Mouse (Mus musculus) neural tube, embryonic 15.5 days (tissue): ENCODE data around the gene Hs6st3. TPM values are rescaled to one million over a fixed set of nuclear protein-coding genes. Genes with fewer than 3 reads are reported as not detected.

ENCODE experiments used
- ATAC-seq: fragments of 200-750 bp; cut with Nextera tagmentation; 2 replicates; pipeline ENCODE4 v1.8.0; 2017; ENCODE audit warnings: mild to moderate bottlenecking, moderate TSS enrichment, moderate library complexity; ENCODE audit not compliant: low FRiP score
- H3K27ac ChIP-seq: fragments of 300-500 bp; sonication (generic); replicated peaks from 2 replicates; pipeline ENCODE4 v1.5.1; 2015; ENCODE audit warnings: mild to moderate bottlenecking, inconsistent platforms
- H3K27me3 ChIP-seq: fragments of 300-500 bp; sonication (generic); replicated peaks from 2 replicates; pipeline ENCODE4 v1.6.1; 2015; ENCODE audit warnings: inconsistent platforms
- H3K36me3 ChIP-seq: fragments of 300-500 bp; sonication (generic); 2 replicates; pipeline ENCODE4 v1.6.1; 2015; ENCODE audit warnings: inconsistent platforms
- H3K4me1 ChIP-seq: fragments of 300-500 bp; sonication (generic); 2 replicates; pipeline ENCODE4 v1.6.1; 2015; ENCODE audit warnings: inconsistent platforms
- H3K4me2 ChIP-seq: fragments of 300-500 bp; sonication (generic); 2 replicates; pipeline ENCODE4 v1.6.1; 2015; ENCODE audit warnings: inconsistent platforms, mild to moderate bottlenecking, moderate library complexity
- H3K4me3 ChIP-seq: fragments of 300-500 bp; sonication (generic); replicated peaks from 2 replicates; pipeline ENCODE4 v1.5.1; 2015; ENCODE audit warnings: mild to moderate bottlenecking, inconsistent platforms
- H3K9ac ChIP-seq: fragments of 300-500 bp; sonication (generic); replicated peaks from 2 replicates; pipeline ENCODE4 v1.6.1; 2015; ENCODE audit warnings: mild to moderate bottlenecking, inconsistent platforms
- H3K9me3 ChIP-seq: fragments of 300-500 bp; sonication (generic); replicated peaks from 2 replicates; pipeline ENCODE4 v1.6.1; 2016; ENCODE audit warnings: inconsistent platforms
- WGBS: fragments of 180-500 bp; shearing (Covaris S2); methylation state at CpG from one replicate; pipeline ENCODE4 v1.1.7; 2015; ENCODE audit warnings: mixed read lengths; 5-methylcytosine and 5-hydroxymethylcytosine counted together
- polyA plus RNA-seq: library from polyadenylated mRNA; unstranded; fragments of >200 nt; fragmentation: Nextera tagmentation; extraction: Ambion mirVana; gene quantifications from 2 replicates; pipeline ENCODE4 v1.2.1, GENCODE M21; 2015

Hs6st3 gene
- polyA plus RNA-seq, 1 experiment from 2014 or later: 2.1 TPM

DNA sequence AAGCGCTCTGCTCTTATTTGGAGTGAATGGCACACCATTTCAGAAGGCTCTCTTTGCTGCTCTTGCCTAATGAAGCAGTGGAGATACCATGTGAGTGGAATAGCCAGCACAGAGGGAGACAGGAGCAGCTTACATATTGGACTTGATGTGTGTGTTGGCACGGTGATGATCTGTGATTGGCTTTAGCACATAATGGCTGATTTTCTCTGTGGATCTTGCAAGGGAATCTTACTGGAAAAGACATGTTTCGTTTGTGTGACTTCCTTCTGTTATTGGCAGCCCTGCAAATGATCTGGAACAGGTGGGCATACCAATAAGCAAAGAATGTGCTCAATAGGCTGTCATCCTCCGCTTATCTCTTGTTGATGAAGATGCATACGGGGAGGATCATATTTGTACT is 326.2 kb downstream of the Hs6st3 start:
- no peak overlapping the region for H3K4me3 ChIP-seq
- no peak overlapping the region for H3K27ac ChIP-seq
- no peaks in the 10 kb centered on the region for H3K36me3 ChIP-seq
- ATAC-seq: no peak
- WGBS: 80% methylated on average over 5 of the region's 5 CpGs
- no peaks in the 10 kb centered on the region for H3K9me3 ChIP-seq
- no peak overlapping the region for H3K9ac ChIP-seq
- H3K4me1 ChIP-seq: 0 out of 2 replicates have a peak, but pooled peaks cover 3% of the 10 kb centered on the region
- H3K27me3 ChIP-seq: no peaks in the 10 kb centered on the region
- no peak overlapping the region for H3K4me2 ChIP-seq

DNA sequence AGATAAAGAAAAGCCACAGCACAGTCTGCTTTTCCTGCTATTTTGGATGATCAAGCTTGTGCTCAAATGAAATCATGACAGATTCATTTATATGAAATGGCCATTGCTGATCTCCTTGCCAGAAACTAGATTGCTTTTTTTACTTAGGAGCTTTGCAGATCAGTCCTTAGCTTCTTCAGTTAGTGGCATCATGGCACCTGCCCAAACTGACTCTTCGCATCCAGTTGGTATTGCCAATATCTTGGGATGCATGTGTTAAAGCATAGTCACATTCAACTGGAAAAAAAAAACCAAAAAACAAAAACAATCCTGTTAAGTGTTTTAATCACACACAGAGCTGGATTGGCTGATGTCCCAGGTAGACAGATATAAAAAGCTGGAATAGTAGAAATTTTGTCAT is 326.7 kb downstream of the Hs6st3 start:
- no peak overlapping the region for H3K4me2 ChIP-seq
- no peaks in the 10 kb centered on the region for H3K36me3 ChIP-seq
- no peak overlapping the region for H3K4me3 ChIP-seq
- no peak overlapping the region for H3K9ac ChIP-seq
- H3K27me3 ChIP-seq: no peaks in the 10 kb centered on the region
- ATAC-seq: no peak
- WGBS: 89% methylated on average over 1 of the region's 1 CpGs
- no peaks in the 10 kb centered on the region for H3K9me3 ChIP-seq
- H3K4me1 ChIP-seq: 0 out of 2 replicates have a peak, but pooled peaks cover 3% of the 10 kb centered on the region
- no peak overlapping the region for H3K27ac ChIP-seq

DNA sequence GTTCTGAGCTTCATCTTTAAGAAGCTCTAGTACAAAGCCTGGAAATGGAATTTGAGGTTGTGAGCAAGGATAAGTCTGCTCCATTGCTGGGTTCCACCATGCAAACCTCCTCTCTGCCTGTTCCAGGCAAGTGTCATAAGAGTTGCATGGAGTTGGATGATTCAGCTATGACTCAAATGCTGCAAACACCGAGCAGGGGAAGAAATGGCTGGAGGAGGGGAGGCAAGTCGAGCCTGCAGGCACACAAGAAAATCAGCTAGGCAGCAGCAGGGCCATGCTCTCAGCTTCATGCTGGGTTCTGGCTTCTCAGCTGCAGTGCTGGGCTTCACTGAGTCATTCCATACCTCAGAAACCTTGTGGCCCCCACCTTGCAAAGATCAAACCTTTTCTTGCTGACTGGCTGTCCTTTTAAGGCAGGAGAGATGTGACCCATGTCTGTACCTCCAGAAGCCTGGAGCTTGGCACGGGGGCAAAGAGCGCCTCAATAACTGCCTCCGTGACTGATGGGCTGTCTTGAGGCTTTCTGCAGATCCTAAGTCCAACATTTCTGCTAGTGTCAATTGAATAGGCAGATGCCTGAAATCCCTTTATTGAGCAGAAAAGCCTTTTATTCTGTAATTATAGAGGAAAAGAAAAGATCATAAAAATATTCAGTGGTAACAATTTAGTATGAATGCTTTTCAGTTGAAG is 328.9 kb downstream of the Hs6st3 start:
- no peak for ATAC-seq
- WGBS: 75% methylated on average over 5 of the region's 5 CpGs

DNA sequence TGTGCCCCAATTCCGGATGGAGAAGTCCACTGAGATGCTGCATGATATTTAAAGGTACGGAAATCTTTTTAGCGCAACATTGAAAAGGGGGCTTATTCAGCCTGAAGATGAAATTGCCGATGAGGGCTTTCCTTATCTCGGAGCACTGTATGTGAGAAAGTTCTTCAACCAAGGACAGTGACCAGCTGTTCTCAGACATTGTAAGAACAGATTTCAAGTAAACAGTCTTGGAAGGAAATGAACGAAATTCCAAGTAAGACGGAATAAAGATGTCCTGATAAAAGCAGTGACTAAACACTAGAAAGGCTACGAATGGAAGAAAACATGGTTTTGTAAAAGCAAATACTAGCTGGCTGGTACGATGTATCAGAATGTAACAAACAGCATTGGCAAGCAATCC is 338.4 kb downstream of the Hs6st3 start:
- no peak for ATAC-seq
- Histone ChIP-seq H3K4me1 (no peaks in the 10 kb centered on the region), H3K27me3 (no peaks in the 10 kb centered on the region), H3K27ac (no peak overlapping the region), H3K9me3 (no peaks in the 10 kb centered on the region), H3K36me3 (no peaks in the 10 kb centered on the region), H3K4me3 (no peak overlapping the region), H3K4me2 (no peak overlapping the region), H3K9ac (no peak overlapping the region)
- WGBS: 94% methylated on average over 9 of the region's 9 CpGs

More for the DNA sequence above, 328.9 kb downstream of the Hs6st3 start:
- Histone ChIP-seq H3K4me2 (no peak overlapping the region), H3K36me3 (no peaks in the 10 kb centered on the region), H3K4me3 (no peak overlapping the region), H3K4me1 (0 out of 2 replicates have a peak, but pooled peaks cover 3% of the 10 kb centered on the region), H3K9me3 (no peaks in the 10 kb centered on the region), H3K27me3 (no peaks in the 10 kb centered on the region), H3K9ac (no peak overlapping the region), H3K27ac (no peak overlapping the region)

DNA sequence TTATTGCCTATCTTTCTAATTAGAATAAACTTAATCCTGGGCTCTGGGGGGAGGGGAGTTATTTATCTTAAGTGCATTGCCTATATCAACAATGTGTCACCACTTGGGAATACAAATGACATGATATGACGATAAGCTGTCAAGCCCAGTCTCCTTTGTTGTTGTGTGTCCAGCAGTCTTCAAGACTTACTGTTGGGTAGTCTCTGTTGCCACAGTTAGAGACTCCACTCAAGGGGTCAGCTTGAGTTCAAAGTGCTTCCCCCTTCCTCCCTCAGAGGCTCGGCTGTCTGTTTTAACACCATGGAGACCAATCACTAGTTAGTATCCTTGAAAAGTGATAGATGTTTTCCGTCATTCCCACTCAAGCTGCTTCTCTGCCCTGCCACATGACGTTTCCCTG is 339.7 kb downstream of the Hs6st3 start:
- no peak overlapping the region for H3K4me3 ChIP-seq
- H3K9ac ChIP-seq: no peak overlapping the region
- H3K36me3 ChIP-seq: no peaks in the 10 kb centered on the region
- no peak for ATAC-seq
- no peaks in the 10 kb centered on the region for H3K9me3 ChIP-seq
- no peaks in the 10 kb centered on the region for H3K27me3 ChIP-seq
- 76% methylated on average over 4 of the region's 4 CpGs for WGBS
- H3K4me1 ChIP-seq: no peaks in the 10 kb centered on the region
- no peak overlapping the region for H3K4me2 ChIP-seq
- no peak overlapping the region for H3K27ac ChIP-seq

DNA sequence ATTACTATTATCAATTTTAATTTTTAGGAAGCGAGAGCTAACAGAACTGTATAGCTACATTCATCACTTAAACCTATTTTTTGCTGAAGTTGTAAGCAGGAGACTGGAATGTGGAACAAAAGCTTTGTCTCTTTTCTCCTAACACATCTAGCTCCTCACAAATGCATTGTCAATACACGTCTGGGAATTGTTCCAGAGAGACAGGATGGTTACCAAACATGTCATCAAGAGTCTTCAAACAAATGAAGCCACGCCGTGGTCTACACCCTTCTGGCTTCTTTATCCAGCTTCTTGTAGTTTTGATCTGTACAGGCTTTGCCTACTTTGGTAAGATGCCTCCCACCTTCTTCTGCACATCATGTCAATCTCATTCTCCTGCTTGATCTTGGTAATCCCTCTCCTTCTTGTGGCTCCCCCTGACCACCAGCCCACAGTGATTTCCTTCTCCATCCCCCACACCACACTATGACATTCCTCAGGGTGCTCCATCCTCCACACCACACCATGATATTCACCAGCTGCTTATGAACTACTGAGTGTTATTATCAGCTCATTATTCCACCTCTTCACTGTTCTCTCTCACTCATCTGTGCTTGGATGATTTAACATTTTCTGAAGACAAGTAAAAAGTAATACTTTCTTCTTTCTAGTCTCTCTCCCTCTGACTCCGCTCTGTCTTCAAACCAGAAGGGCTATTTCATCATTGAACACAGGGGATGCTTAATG is 351.0 kb downstream of the Hs6st3 start:
- Histone ChIP-seq H3K4me1 (no peaks in the 10 kb centered on the region), H3K9me3 (no peaks in the 10 kb centered on the region), H3K4me3 (no peak overlapping the region), H3K27ac (no peak overlapping the region), H3K27me3 (no peaks in the 10 kb centered on the region), H3K4me2 (no peak overlapping the region), H3K9ac (no peak overlapping the region), H3K36me3 (no peaks in the 10 kb centered on the region)
- WGBS: 85% methylated on average over 5 of the region's 5 CpGs
- no peak for ATAC-seq

DNA sequence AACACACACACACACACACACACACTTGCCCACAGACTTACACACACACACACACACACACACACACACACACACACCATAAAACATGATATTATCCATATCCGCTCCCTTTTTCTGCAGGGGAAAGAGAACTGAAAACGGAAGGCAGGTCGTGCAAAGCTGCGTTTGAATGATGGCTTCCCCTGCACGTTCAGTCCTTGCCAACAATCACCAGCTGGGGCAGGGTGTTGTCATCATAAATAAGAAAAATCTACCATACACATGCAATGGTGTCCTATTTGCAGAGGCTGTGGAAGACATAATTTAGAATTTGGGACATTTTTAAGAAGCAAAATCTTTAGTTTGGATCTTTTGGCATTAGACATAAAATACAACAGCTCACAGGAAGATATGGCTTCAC is 382.5 kb downstream of the Hs6st3 start:
- H3K27me3 ChIP-seq: peaks cover 10% of the 10 kb centered on the region
- H3K4me3 ChIP-seq: no peak overlapping the region
- no peaks in the 10 kb centered on the region for H3K9me3 ChIP-seq
- H3K9ac ChIP-seq: no peak overlapping the region
- 38% methylated on average over 5 of the region's 5 CpGs for WGBS
- no peak overlapping the region for H3K4me2 ChIP-seq
- H3K36me3 ChIP-seq: no peaks in the 10 kb centered on the region
- H3K27ac ChIP-seq: no peak overlapping the region
- no peaks in the 10 kb centered on the region for H3K4me1 ChIP-seq
- no peak for ATAC-seq

DNA sequence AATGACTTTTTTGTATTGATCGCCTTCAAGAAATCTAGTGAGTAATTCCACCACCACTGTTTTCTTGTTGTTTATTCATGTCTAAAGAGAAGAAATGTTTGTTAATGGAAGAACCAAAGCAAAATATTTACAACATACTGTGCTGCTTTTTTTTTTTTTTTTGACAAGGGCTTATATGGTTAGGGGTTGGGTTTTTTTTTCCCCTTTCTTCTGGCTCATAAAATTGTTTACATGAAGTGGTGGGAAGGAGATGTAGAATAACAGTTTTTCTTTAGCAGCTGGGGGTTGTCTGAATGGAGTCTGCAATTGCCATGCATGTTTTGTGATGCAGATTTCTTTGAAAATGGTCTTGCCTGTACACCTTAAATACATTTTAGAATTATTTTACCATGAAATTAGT is 382.9 kb downstream of the Hs6st3 start:
- Histone ChIP-seq H3K36me3 (no peaks in the 10 kb centered on the region), H3K4me3 (no peak overlapping the region), H3K4me1 (no peaks in the 10 kb centered on the region), H3K9ac (no peak overlapping the region), H3K4me2 (no peak overlapping the region), H3K27ac (no peak overlapping the region), H3K9me3 (no peaks in the 10 kb centered on the region), H3K27me3 (peaks cover 7% of the 10 kb centered on the region)
- 90% methylated on average over 1 of the region's 1 CpGs for WGBS
- ATAC-seq: no peak

DNA sequence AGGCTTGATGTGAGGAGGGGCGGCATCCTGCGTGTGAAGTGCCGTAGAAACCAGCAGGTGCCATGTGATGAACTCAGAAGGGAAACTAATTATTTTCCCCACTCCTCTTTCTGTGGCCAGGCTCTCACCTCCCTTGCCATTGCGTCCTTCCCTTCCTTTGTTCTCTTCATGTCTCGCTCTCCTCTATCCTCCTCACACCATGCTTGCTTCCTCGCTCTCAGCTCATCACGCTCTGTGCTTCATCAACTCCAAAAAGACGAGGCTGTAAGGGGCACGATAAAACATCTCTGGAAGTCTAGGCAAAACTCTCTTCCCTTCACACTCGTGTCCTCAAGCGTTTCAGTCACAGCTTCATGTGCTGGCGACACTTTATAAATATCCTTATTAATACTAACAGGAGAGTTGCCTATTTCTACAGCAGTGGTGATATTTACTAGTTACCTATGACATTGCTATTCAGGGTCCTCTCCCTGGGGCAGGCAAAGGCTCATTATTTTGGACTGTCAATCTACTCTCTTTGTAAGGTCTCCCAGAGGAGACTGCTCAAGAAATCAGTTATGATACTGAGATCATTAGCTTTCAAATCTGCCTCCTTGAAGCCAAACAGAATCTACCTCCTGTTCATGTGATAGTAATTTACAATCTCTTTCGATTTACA is 394.9 kb downstream of the Hs6st3 start:
- Histone ChIP-seq H3K4me2 (no peak overlapping the region), H3K9me3 (no peaks in the 10 kb centered on the region), H3K4me3 (no peak overlapping the region), H3K27ac (no peak overlapping the region), H3K27me3 (no peaks in the 10 kb centered on the region), H3K4me1 (no peaks in the 10 kb centered on the region), H3K36me3 (no peaks in the 10 kb centered on the region), H3K9ac (no peak overlapping the region)
- ATAC-seq: no peak
- 71% methylated on average over 13 of the region's 13 CpGs for WGBS

DNA sequence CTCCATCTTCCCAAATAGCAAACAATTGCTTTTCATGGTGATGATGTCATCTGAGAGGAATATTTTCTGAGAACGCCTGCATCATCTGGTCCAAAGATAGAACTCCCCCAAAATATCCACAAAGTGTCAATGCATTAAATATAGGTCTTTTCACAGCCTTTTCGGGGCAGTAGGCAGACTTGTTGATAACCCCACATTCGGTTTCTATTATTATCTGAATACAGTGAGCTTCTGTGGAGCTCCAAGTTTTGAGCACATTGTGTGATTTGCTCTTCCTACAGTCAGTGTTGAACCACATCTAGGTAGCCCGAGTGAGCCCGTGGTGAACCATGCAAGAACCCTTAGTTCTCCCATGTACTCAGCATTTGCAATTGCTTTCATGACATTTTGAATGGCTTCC is 402.4 kb downstream of the Hs6st3 start:
- Histone ChIP-seq H3K4me2 (no peak overlapping the region), H3K27me3 (no peaks in the 10 kb centered on the region), H3K9ac (no peak overlapping the region), H3K4me1 (no peaks in the 10 kb centered on the region), H3K4me3 (no peak overlapping the region), H3K36me3 (no peaks in the 10 kb centered on the region), H3K9me3 (no peaks in the 10 kb centered on the region), H3K27ac (no peak overlapping the region)
- ATAC-seq: no peak
- 87% methylated on average over 5 of the region's 5 CpGs for WGBS

DNA sequence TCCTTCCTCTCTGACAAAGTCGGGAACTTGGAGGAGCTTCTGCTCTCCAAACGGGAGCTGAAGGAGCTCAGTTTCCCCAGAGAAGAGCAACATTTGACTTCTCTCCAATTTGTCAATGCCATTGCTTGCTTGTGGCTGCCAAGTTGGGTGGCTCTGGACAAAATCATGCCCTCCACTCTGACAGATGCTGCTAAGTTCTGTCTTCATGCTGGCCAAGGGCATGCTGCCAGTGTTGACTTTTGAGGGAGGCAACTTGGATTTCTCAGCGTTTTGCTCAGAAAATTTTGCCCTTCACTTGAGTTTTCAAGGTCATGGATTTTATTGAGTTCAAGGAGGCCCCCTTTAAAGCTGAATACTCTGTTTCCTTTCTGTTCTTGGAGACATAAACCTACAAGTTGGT is 406.5 kb downstream of the Hs6st3 start:
- Histone ChIP-seq H3K4me1 (no peaks in the 10 kb centered on the region), H3K4me2 (no peak overlapping the region), H3K9me3 (no peaks in the 10 kb centered on the region), H3K9ac (no peak overlapping the region), H3K4me3 (no peak overlapping the region), H3K36me3 (no peaks in the 10 kb centered on the region), H3K27ac (no peak overlapping the region), H3K27me3 (no peaks in the 10 kb centered on the region)
- whole genome bisulfite sequencing: 91% methylated on average over 3 of the region's 3 CpGs
- ATAC-seq: no peak

DNA sequence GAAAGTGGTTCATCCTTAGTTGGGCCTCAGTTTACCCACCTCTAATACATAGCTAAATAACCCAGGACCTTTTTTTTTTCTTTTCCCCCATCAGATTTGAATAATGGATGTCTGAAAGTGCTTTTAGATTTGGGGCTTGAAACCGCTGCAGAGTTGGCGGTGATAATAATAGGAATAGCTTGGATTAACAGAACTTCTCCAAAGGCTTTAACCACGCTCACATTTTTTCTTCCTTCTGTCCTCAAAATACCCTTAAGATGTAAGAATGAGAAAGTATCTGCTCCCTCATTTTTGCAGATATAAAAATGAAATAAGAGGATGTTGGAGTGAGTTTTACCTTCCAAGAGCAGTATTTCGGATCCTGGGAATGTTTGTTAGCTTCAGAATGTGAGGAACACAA is 420.2 kb downstream of the Hs6st3 start:
- no peak overlapping the region for H3K4me3 ChIP-seq
- no peaks in the 10 kb centered on the region for H3K36me3 ChIP-seq
- ATAC-seq: no peak
- no peaks in the 10 kb centered on the region for H3K27me3 ChIP-seq
- WGBS: 85% methylated on average over 4 of the region's 4 CpGs
- no peak overlapping the region for H3K4me2 ChIP-seq
- H3K9me3 ChIP-seq: no peaks in the 10 kb centered on the region
- H3K9ac ChIP-seq: no peak overlapping the region
- no peaks in the 10 kb centered on the region for H3K4me1 ChIP-seq
- H3K27ac ChIP-seq: no peak overlapping the region
